Mouse (Mus musculus) gastrocnemius, postnatal 10 days (tissue): ENCODE measurements at regions not wholly inside any gene's neighbourhood (a gene's known extent, or its start where the extent isn't known, plus 50 kb on each side); places are given as distances from the start of the nearest gene placed in this dataset.

Experiments
- DNase-seq: peaks from one replicate; pipeline ENCODE4 v3.0.0; 2021; ENCODE audit warnings: mixed read lengths

- DNase-seq, result no peak
Observed at GRCm38 (mm10) chr11:111577883-111578282, 511.9 kb downstream of the Kcnj2 start.

- no peak for DNase-seq
Observed at GRCm38 (mm10) chr11:111582980-111583379, 517.0 kb downstream of the Kcnj2 start.

- DNase-seq, result no peak
Observed at GRCm38 (mm10) chr11:111583606-111584005, 517.6 kb downstream of the Kcnj2 start.

GRCm38 (mm10) chr11:111599456-111599855 is 533.5 kb downstream of the Kcnj2 start:
- DNase-seq, result no peak

- DNase-seq, result no peak
Observed at GRCm38 (mm10) chr11:111605146-111605545, 539.2 kb downstream of the Kcnj2 start.

GRCm38 (mm10) chr11:111610522-111611015 is 544.6 kb downstream of the Kcnj2 start:
- DNase-seq, result no peak

- DNase-seq, result no peak
Observed at GRCm38 (mm10) chr11:111643603-111644002, 577.6 kb downstream of the Kcnj2 start.

- DNase-seq, result no peak
Observed at GRCm38 (mm10) chr11:111652882-111653281, 586.9 kb downstream of the Kcnj2 start.

GRCm38 (mm10) chr11:111657778-111658177 is 591.8 kb downstream of the Kcnj2 start:
- no peak for DNase-seq

- no peak for DNase-seq
Observed at GRCm38 (mm10) chr11:111658362-111659309, 592.7 kb downstream of the Kcnj2 start.

GRCm38 (mm10) chr11:111663269-111663668 is 597.3 kb downstream of the Kcnj2 start:
- DNase-seq, result no peak

GRCm38 (mm10) chr11:111666336-111666735 is 600.4 kb downstream of the Kcnj2 start:
- DNase-seq, result no peak

- DNase-seq, result no peak
Observed at GRCm38 (mm10) chr11:111671865-111672264, 605.9 kb downstream of the Kcnj2 start.

GRCm38 (mm10) chr11:111675673-111676072 is 609.7 kb downstream of the Kcnj2 start:
- DNase-seq, result no peak

- no peak for DNase-seq
Observed at GRCm38 (mm10) chr11:111682341-111682740, 616.4 kb downstream of the Kcnj2 start.

- no peak for DNase-seq
Observed at GRCm38 (mm10) chr11:111683909-111684308, 617.9 kb downstream of the Kcnj2 start.

- no peak for DNase-seq
Observed at GRCm38 (mm10) chr11:111687769-111688168, 621.8 kb downstream of the Kcnj2 start.

- no peak for DNase-seq
Observed at GRCm38 (mm10) chr11:111688186-111688860, 622.4 kb downstream of the Kcnj2 start.

- no peak for DNase-seq
Observed at GRCm38 (mm10) chr11:111689899-111690298, 623.9 kb downstream of the Kcnj2 start.

- no peak for DNase-seq
Observed at GRCm38 (mm10) chr11:111691512-111691911, 625.5 kb downstream of the Kcnj2 start.

- no peak for DNase-seq
Observed at GRCm38 (mm10) chr11:111696668-111697067, 630.7 kb downstream of the Kcnj2 start.

GRCm38 (mm10) chr11:111699862-111700261 is 633.9 kb downstream of the Kcnj2 start:
- no peak for DNase-seq

GRCm38 (mm10) chr11:111706882-111707281 is 640.9 kb downstream of the Kcnj2 start:
- DNase-seq, result no peak
